13 mouse cellular contexts compared by ENCODE assay signal in the genomic region with DNA sequence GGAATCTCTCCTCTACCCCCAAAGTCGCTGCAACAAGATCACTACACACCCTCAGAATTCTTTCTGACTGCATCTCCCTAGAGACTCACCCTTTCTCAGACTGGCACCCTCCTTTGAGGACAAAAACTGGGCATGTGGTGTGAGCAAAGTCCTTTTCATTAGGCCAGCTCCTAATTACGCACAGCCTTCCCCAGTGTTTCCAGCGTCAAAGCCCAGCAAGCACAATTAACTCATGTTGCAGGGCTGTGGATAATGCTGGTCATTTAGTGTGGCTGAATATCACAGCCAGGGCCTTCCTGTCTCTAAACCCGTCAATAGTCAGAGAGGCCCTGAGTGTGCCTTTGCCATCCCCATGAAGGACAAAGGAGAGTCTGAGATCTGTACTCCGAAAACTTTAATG.
DNase-seq lines count a peak whose midpoint lies in the region; ATAC-seq and TF ChIP-seq lines count a peak whose summit lies in the region.
"Had no signal": no experiment of that assay in that cellular context is flagged by ENCODE, and none has a peak within 500 bp of the region (broad histone marks: within the 10 kb centered on the region; RNA-seq: fewer than 3 reads in every experiment).

No protein-coding gene starts in this region.

- 7% methylated on average over 5 of the region's 5 CpGs for WGBS in forebrain, embryonic 15.5 days
- 31% methylated on average over 5 of the region's 5 CpGs for WGBS in midbrain, embryonic 15.5 days

- no peak overlapping the region for H3K4me2 ChIP-seq in forebrain, embryonic 15.5 days (replicated peaks)
- H3K4me2 ChIP-seq in midbrain, embryonic 15.5 days, result no peak overlapping the region
- H3K4me2 ChIP-seq: embryonic facial prominence, embryonic 15.5 days; limb, embryonic 15.5 days; neural tube, embryonic 12.5 days had no signal

- peaks cover 2% of the 10 kb centered on the region; the same call in 1 of the 2 replicates for H3K4me1 ChIP-seq in cortical plate, adult 2 months (ENCODE audit: control insufficient read depth, insufficient read depth, low read length)
- peaks cover 19% of the 10 kb centered on the region for H3K4me1 ChIP-seq in forebrain, embryonic 15.5 days
- 0 out of 2 replicates have a peak, but pooled peaks cover 2% of the 10 kb centered on the region for H3K4me1 ChIP-seq in midbrain, embryonic 15.5 days
- H3K4me1 ChIP-seq: embryonic facial prominence, embryonic 15.5 days had no signal

- DNase-seq in left cerebral cortex, adult 2 months (ENCODE audit: extremely low spot score in 1 of 2, low spot score in 2 of 2), result no peak
- DNase-seq in left cerebral cortex, postnatal 10 days (ENCODE audit: extremely low spot score in 1 of 2, low spot score in 2 of 2), result no peak
- DNase-seq in thymus, postnatal 14 days, result no peak
- DNase-seq in kidney, postnatal 10 days, result no peak
- DNase-seq: cerebellum, postnatal 36 days; right cerebral cortex, postnatal 25 days had no signal

- H3K9me3 ChIP-seq in forebrain, embryonic 15.5 days, result no peaks in the 10 kb centered on the region
- no peaks in the 10 kb centered on the region for H3K9me3 ChIP-seq in midbrain, embryonic 15.5 days
- H3K9me3 ChIP-seq: embryonic facial prominence, embryonic 15.5 days; limb, embryonic 15.5 days; neural tube, embryonic 12.5 days had no signal

- TF ChIP-seq CTCF in left cerebral cortex, adult 2 months (IDR thresholded peaks at IDR 0.05), result no peak
- no peak for TF ChIP-seq CTCF in cortical plate, adult 2 months (IDR thresholded peaks at IDR 0.05; ENCODE audit: extremely low read depth, insufficient read depth, low read length)

- peak overlapping the region; percentile 59 for H3K27ac ChIP-seq in left cerebral cortex, adult 2 months
- H3K27ac ChIP-seq in cortical plate, adult 2 months (ENCODE audit: insufficient read depth, low read length), result peak overlapping the region; percentile 33; the same call in 1 of the 2 replicates
- H3K27ac ChIP-seq in forebrain, embryonic 15.5 days (replicated peaks), result peak overlapping the region; percentile 68
- H3K27ac ChIP-seq in midbrain, embryonic 15.5 days, result peak overlapping the region; percentile 42; the same call in 1 of the 2 replicates
- H3K27ac ChIP-seq: embryonic facial prominence, embryonic 15.5 days; limb, embryonic 15.5 days; neural tube, embryonic 12.5 days had no signal

- H3K36me3 ChIP-seq in forebrain, embryonic 15.5 days, result no peaks in the 10 kb centered on the region
- H3K36me3 ChIP-seq in midbrain, embryonic 15.5 days (replicated peaks), result no peaks in the 10 kb centered on the region
- H3K36me3 ChIP-seq: embryonic facial prominence, embryonic 15.5 days; limb, embryonic 15.5 days; neural tube, embryonic 12.5 days had no signal

- no peak overlapping the region for H3K4me3 ChIP-seq in left cerebral cortex, adult 2 months
- H3K4me3 ChIP-seq in cortical plate, adult 2 months (ENCODE audit: insufficient read depth, low read length), result no peak overlapping the region
- no peak overlapping the region for H3K4me3 ChIP-seq in forebrain, embryonic 15.5 days
- H3K4me3 ChIP-seq in midbrain, embryonic 15.5 days, result no peak overlapping the region
- H3K4me3 ChIP-seq: embryonic facial prominence, embryonic 15.5 days; limb, embryonic 15.5 days; neural tube, embryonic 12.5 days had no signal

- intact Hi-C loops in left cerebral cortex, adult 2 months (cut with DNase I), result loop anchor here (1.0 to 5.0 kb wide), 2 partner anchors 29 to 88 kb away; no protein-coding TSS in a partner anchor
- intact Hi-C loops in left cerebral cortex, postnatal 10 days (cut with DNase I), result no loop called here

- no peak overlapping the region for H3K9ac ChIP-seq in forebrain, embryonic 15.5 days (replicated peaks)
- no peak overlapping the region for H3K9ac ChIP-seq in midbrain, embryonic 15.5 days
- H3K9ac ChIP-seq: embryonic facial prominence, embryonic 15.5 days; limb, embryonic 15.5 days; neural tube, embryonic 12.5 days had no signal

- H3K27me3 ChIP-seq in forebrain, embryonic 15.5 days, result no peaks in the 10 kb centered on the region
- H3K27me3 ChIP-seq in midbrain, embryonic 15.5 days (replicated peaks), result no peaks in the 10 kb centered on the region
- H3K27me3 ChIP-seq: embryonic facial prominence, embryonic 15.5 days; limb, embryonic 15.5 days; neural tube, embryonic 12.5 days; Patski had no signal

- no peak for TF ChIP-seq POLR2A in cortical plate, adult 2 months (IDR thresholded peaks at IDR 0.05; ENCODE audit: extremely low read depth, insufficient read depth, low read length)

- peak; percentile 82 for ATAC-seq in forebrain, embryonic 15.5 days (replicated peaks)
- no peak; the same call in 1 of the 2 replicates for ATAC-seq in midbrain, embryonic 15.5 days (replicated peaks)
- ATAC-seq: Patski had no signal
